Mouse (Mus musculus) forebrain, embryonic 15.5 days (tissue): ENCODE results near the gene Faf1. TPM values are rescaled to one million over a fixed set of nuclear protein-coding genes. Genes with fewer than 3 reads are reported as not detected.

Source experiments
- ATAC-seq: fragments of 200-750 bp; cut with Nextera tagmentation; replicated peaks from 2 replicates; pipeline ENCODE4 v1.8.0; 2017; ENCODE audit warnings: mild to moderate bottlenecking, moderate TSS enrichment, moderate library complexity
- H3K27ac ChIP-seq: fragments of 300-500 bp; sonication (generic); replicated peaks from 2 replicates; pipeline ENCODE4 v1.5.1; 2015; ENCODE audit warnings: mild to moderate bottlenecking, inconsistent platforms
- H3K27me3 ChIP-seq: fragments of 300-500 bp; sonication (generic); 2 replicates; pipeline ENCODE4 v1.6.1; 2015; ENCODE audit warnings: inconsistent platforms
- H3K36me3 ChIP-seq: fragments of 300-500 bp; sonication (generic); 2 replicates; pipeline ENCODE4 v1.6.1; 2015; ENCODE audit warnings: mild to moderate bottlenecking, inconsistent platforms
- H3K4me1 ChIP-seq: fragments of 300-500 bp; sonication (generic); 2 replicates; pipeline ENCODE4 v1.6.1; 2015; ENCODE audit warnings: inconsistent platforms
- H3K4me2 ChIP-seq: fragments of 300-500 bp; sonication (generic); replicated peaks from 2 replicates; pipeline ENCODE4 v1.6.1; 2015; ENCODE audit warnings: mild to moderate bottlenecking, inconsistent platforms
- H3K4me3 ChIP-seq: fragments of 300-500 bp; sonication (generic); 2 replicates; pipeline ENCODE4 v1.5.1; 2015; ENCODE audit warnings: mild to moderate bottlenecking, inconsistent platforms
- H3K9ac ChIP-seq: fragments of 300-500 bp; sonication (generic); replicated peaks from 2 replicates; pipeline ENCODE4 v1.6.1; 2015; ENCODE audit warnings: mild to moderate bottlenecking, inconsistent platforms
- H3K9me3 ChIP-seq: fragments of 300-500 bp; sonication (generic); 2 replicates; pipeline ENCODE4 v1.6.1; 2016; ENCODE audit warnings: inconsistent platforms
- WGBS: fragments of 180-500 bp; shearing (Covaris S2); methylation state at CpG from one replicate; pipeline ENCODE4 v1.1.7; 2015; ENCODE audit warnings: mixed read lengths; 5-methylcytosine and 5-hydroxymethylcytosine counted together
- polyA plus RNA-seq: library from polyadenylated mRNA; unstranded; fragments of >200 nt; fragmentation: Nextera tagmentation; extraction: Ambion mirVana; gene quantifications from 2 replicates; pipeline ENCODE4 v1.2.1, GENCODE M21; 2015

Faf1 gene
- polyA plus RNA-seq, 1 experiment from 2014 or later = 31.3 TPM

DNA sequence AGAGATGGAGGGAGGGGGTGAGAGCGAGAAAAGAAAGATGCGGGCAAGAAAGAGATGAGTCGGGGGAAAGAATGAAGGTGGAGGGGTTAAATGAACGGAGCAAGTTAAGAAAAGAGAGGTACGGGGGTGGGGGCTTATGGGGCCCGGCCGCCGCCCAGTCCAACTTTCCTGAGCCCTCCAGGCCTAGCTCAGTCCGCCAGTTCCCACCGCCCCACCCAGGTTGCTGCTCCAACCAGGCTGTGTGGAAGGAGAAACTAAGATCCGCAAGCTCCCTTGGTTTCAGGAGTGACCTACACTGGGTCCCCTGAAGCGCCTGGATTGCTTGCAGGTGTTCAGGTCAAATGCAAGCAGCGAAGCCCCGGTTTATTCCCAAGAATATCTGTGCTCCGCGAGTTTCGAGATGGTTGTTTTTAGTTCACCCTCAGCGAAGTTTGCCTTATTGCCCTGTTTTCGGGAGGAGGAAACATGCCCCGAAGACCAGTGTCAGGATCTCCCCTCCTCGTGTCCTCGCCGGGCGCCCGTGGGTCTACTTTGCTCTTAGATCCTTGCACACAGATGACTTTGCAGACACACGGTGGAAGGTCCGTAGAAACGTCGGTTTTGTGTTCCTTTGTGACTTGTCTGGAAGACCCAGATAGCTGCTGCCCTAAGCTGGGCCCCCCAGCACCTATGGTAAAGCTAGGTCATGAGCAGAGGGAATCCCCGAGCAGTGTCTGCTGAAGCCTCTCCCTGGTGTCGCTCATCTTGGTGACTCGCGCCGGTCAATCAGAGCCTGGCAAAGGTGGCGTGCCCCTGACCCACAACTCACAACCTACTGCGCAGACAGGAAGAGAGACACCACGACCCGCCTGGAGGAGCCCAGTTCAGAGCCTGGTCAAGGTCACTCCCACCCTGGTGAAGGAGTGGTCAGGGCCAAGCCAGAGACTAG, 308.4 kb downstream of the Faf1 start:
- Histone ChIP-seq H3K36me3 (no peaks in the 10 kb centered on the region), H3K4me2 (peak overlapping the region; percentile 75), H3K4me1 (peaks cover 49% of the 10 kb centered on the region), H3K9ac (peak overlapping the region; percentile 45), H3K9me3 (no peaks in the 10 kb centered on the region), H3K27me3 (peaks cover 41% of the 10 kb centered on the region), H3K27ac (peak overlapping the region; percentile 68), H3K4me3 (peak overlapping the region; percentile 55)
- 3% methylated on average over 38 of the region's 38 CpGs for WGBS
- ATAC-seq = no peak

DNA sequence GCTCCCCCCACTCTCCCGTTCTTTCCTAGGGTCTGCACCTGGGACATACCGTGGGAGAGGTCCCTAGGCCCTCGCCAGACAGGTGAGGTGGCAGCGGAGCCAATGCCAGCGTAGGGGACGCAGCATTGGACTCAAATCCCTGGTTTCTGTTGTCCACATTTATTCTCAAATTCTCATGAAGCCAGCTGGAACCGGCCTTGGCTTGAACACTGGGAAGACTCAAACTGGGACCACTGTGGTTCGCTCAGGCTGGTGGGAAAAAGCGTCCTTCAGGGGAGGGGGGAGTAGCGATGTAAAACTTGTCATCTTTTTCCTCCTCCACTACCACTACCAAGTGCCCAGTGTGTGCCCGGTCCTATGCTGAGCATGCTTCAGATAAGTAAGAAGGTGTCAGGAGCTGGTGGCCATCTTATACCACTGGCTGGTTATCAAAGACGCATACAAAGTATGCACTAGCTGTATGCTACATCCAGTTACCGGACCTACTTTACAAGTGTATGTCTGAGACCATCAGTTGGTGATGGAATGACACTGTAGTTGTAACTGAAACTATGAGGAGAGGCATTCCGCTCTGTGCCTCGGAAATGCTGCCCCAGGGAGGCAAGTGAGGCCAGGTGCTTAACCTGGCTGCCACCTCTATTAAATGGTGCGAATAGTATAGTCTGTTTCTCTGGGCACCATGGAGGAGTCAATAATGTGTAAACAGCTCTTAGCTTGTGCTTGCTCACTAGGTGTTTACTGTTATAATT, 309.2 kb downstream of the Faf1 start:
- 11% methylated on average over 16 of the region's 16 CpGs for WGBS
- Histone ChIP-seq H3K9ac (no peak overlapping the region), H3K9me3 (no peaks in the 10 kb centered on the region), H3K27me3 (peaks cover 36% of the 10 kb centered on the region), H3K4me1 (peaks cover 40% of the 10 kb centered on the region), H3K36me3 (no peaks in the 10 kb centered on the region), H3K27ac (peak overlapping the region; percentile 68), H3K4me3 (no peak overlapping the region), H3K4me2 (peak overlapping the region; percentile 75)
- ATAC-seq = no peak

DNA sequence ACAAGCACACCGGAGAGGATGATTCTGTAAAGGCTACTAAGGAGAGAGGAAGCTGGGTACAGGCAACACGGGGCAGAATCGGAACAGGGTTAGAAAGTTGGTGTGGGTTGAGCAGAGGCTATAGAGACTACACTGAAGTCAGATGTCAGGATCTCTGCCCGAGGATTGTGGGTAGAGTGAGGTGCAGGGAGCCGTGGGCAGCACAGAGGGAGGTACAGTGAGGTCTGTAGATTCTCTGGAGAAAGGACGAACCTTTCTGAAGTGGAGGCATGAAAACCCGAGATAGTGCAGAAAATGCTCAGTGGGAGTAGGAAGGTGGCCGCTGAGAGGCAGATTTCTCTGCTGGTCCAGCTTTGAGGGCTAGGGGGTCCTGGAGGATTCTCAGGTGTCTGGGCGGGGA, 309.9 kb downstream of the Faf1 start:
- no peak overlapping the region for H3K9ac ChIP-seq
- peaks cover 39% of the 10 kb centered on the region for H3K4me1 ChIP-seq
- H3K27ac ChIP-seq = peak overlapping the region; percentile 68; the same call in 1 of the 2 replicates
- no peak overlapping the region for H3K4me3 ChIP-seq
- no peak for ATAC-seq
- peaks cover 31% of the 10 kb centered on the region for H3K27me3 ChIP-seq
- WGBS = 5% methylated on average over 9 of the region's 9 CpGs
- H3K9me3 ChIP-seq = no peaks in the 10 kb centered on the region
- no peaks in the 10 kb centered on the region for H3K36me3 ChIP-seq
- no peak overlapping the region for H3K4me2 ChIP-seq

DNA sequence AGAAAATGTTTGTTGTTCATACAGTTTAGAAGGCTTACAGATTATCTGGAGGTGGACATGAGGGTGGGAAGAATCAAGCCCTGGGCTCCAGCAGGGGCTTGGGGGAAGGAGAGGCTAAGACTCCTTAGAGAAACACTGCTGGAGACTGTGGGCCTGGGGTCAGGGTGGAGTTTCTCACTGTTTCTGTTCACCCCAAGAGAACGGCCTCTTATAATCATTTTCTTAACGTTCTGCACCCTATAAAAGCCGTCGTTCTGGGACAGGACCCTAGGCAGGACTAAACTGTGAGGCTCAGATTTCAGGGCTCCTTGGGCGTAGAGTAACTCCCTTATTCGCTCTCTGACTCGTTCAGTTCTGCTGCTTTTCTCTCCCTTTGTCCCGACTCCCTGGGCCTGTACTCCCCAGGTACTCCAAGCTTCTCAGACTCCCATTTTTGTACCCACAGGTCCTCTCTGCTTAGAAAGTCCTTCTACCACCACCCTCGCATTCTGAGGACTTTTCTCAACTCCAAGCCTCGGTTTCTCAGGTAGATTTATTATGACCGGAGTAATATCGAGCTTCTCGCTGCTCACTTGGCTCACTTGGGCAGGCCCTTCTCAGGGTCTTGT, 310.5 kb downstream of the Faf1 start:
- no peaks in the 10 kb centered on the region for H3K36me3 ChIP-seq
- 11% methylated on average over 13 of the region's 13 CpGs for WGBS
- H3K9ac ChIP-seq = no peak overlapping the region
- peaks cover 35% of the 10 kb centered on the region for H3K4me1 ChIP-seq
- no peak for ATAC-seq
- 0 out of 2 replicates have a peak overlapping the region, but pooled peaks have one; percentile 4 for H3K4me2 ChIP-seq
- no peak overlapping the region for H3K4me3 ChIP-seq
- H3K27ac ChIP-seq = 0 out of 2 replicates have a peak overlapping the region, but pooled peaks have one; percentile 68
- peaks cover 28% of the 10 kb centered on the region for H3K27me3 ChIP-seq
- no peaks in the 10 kb centered on the region for H3K9me3 ChIP-seq

DNA sequence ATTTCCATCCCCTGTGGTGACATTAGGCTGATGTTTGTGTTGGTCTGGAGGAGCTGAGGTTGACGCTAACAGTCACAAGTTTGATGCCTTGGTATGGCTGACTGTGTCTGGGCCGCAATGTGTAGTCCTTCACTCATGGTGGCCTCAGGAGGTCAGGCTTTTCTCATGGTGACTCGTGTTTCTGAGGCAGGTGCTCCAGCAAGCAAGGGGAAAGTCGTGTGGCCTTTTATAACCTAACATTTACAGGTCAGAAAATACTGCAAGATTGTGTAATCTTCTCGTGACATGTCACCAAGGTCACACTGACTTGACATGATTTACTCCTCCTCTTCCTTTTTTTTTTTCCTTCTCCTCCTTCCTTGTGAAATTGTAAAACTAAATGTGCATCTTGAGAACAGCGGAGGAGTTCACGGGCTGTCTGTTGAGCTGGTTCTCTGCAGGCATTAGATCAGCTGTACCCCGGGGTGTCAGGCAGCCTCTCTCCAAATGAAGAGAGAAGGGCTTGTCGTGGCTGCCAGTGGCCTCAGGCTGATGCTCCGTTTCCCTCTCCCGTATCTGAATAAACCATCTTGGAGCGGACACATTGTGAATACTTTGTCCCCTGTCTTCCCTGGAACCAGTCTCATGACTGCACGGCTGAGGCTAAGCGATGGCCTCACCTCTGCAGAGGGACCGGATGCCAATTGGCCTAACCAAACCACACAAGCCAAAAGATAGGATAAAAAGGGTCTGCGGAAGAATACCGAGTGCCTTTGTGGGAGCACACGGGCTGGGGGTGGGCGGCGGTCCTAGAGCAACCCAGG, 311.4 kb downstream of the Faf1 start:
- WGBS = 10% methylated on average over 20 of the region's 20 CpGs
- 0 out of 2 replicates have a peak overlapping the region, but pooled peaks have one; percentile 13 for H3K4me2 ChIP-seq
- no peaks in the 10 kb centered on the region for H3K9me3 ChIP-seq
- ATAC-seq = no peak
- H3K9ac ChIP-seq = no peak overlapping the region
- no peaks in the 10 kb centered on the region for H3K36me3 ChIP-seq
- H3K4me1 ChIP-seq = peaks cover 26% of the 10 kb centered on the region
- peaks cover 30% of the 10 kb centered on the region for H3K27me3 ChIP-seq
- no peak overlapping the region for H3K4me3 ChIP-seq
- 0 out of 2 replicates have a peak overlapping the region, but pooled peaks have one; percentile 21 for H3K27ac ChIP-seq

DNA sequence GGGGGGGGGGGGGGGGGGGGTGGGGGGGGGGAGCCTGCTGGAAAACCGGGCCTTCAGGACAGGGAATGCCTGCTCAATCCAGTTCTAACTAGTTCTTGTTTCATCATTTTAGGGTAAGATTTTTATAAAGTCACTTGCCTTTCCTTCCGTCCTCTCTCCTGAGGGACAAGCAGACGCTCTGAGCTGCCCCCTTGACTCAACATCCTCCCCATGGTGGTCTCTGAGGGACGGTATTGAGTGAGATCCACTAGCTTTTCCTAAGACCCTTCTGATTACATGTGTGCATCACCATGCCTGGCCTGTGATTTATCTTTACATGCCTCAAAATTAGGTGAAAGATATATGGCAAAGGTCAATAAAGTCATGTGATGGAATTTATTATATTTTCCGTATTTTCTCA, 312.0 kb downstream of the Faf1 start:
- Histone ChIP-seq H3K4me2 (no peak overlapping the region), H3K27ac (no peak overlapping the region), H3K4me1 (peaks cover 24% of the 10 kb centered on the region), H3K27me3 (peaks cover 30% of the 10 kb centered on the region), H3K36me3 (no peaks in the 10 kb centered on the region), H3K4me3 (no peak overlapping the region), H3K9me3 (no peaks in the 10 kb centered on the region), H3K9ac (no peak overlapping the region)
- no peak for ATAC-seq
- 25% methylated on average over 5 of the region's 5 CpGs for WGBS

DNA sequence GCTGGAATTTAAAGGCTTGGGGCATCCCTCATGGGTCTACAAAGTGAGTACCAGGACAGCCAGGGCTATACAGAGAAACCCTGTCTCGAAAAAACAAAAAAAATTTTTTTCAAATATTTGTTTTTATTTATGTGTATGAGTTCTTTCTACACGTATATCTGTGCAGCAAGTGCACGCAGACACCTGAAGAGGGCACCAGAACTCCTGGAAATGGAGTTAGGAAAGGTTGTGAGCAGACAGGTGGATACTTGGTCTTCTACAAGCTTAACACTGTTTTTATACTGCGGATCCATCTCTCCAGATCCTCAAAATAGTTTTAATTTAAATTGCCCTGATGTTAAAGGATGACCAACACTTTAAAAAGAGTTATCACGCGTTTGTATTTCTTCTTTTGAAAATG, 312.8 kb downstream of the Faf1 start:
- no peak overlapping the region for H3K4me3 ChIP-seq
- no peak for ATAC-seq
- no peaks in the 10 kb centered on the region for H3K9me3 ChIP-seq
- no peak overlapping the region for H3K4me2 ChIP-seq
- no peak overlapping the region for H3K9ac ChIP-seq
- peaks cover 16% of the 10 kb centered on the region for H3K4me1 ChIP-seq
- WGBS = 49% methylated on average over 6 of the region's 6 CpGs
- peaks cover 30% of the 10 kb centered on the region for H3K27me3 ChIP-seq
- H3K36me3 ChIP-seq = no peaks in the 10 kb centered on the region
- H3K27ac ChIP-seq = no peak overlapping the region

DNA sequence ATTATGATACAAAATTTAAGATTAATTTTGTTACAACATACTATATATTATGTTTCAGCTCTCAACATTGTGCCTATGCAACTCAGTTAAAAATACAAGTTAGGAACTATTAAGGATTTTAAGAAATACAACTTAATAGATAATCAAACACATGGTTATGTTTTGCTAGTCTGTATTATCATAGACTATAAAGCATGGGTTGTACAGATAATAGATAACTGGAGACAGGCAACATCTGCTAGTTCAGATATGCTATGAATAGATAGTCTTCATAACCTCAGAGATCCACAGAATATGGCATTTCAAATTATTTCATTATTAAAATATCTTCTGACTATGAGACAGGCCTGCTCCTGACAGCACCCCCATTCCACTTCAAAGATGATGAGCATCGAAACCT, 329.7 kb downstream of the Faf1 start:
- no peak for ATAC-seq
- Histone ChIP-seq H3K4me2 (no peak overlapping the region), H3K9ac (no peak overlapping the region), H3K27me3 (no peaks in the 10 kb centered on the region), H3K4me3 (no peak overlapping the region), H3K9me3 (no peaks in the 10 kb centered on the region), H3K4me1 (no peaks in the 10 kb centered on the region), H3K27ac (no peak overlapping the region), H3K36me3 (no peaks in the 10 kb centered on the region)
- WGBS = 98% methylated on average over 1 of the region's 1 CpGs

Other genes starting within 250 kb of the Faf1 start
- 54.6 and 62.6 TPM in 2 replicates for gene Rnf11, start 191.9 kb upstream of the Faf1 start, polyA plus RNA-seq
- gene 4930522H14Rik, start 145.3 kb upstream of the Faf1 start, polyA plus RNA-seq = not detected in 2 replicates
- 14.3 and 15.3 TPM in 2 replicates for gene Cdkn2c, start 9.4 kb upstream of the Faf1 start, polyA plus RNA-seq